Mouse (Mus musculus) effector memory CD4-positive, alpha-beta T cell, adult 7 months (primary cell): Measurements from ENCODE around the gene Prss21. TPM values are rescaled to one million over a fixed set of nuclear protein-coding genes. Genes with fewer than 3 reads are reported as not detected.

Source experiments
- polyA plus RNA-seq: library from polyadenylated mRNA; unstranded; fragments of 100-300 nt; shearing (Covaris generic); gene quantifications from one replicate; pipeline ENCODE4 v1.2.1, GENCODE M21; 2017

The Prss21 gene
- polyA plus RNA-seq, result not detected

GRCm38 (mm10) chr17:23867756-23868155, at the start of gene Prss21:
Gene Prss21, plus strand, starts transcription at chr17:23868056.

GRCm38 (mm10) chr17:23829064-23829619, 38.7 kb upstream of the Prss21 start, which contains the start of gene Elob:
Gene Elob, minus strand, starts transcription at chr17:23829136.

GRCm38 (mm10) chr17:23836006-23836575, 31.8 kb upstream of the Prss21 start, which contains the start of gene Prss33:
Gene Prss33, minus strand, starts transcription at chr17:23836056.

GRCm38 (mm10) chr17:23843812-23844273, 24.0 kb upstream of the Prss21 start, which contains the start of the genes Prss32 and Prss41:
Gene Prss32, plus strand, starts transcription at chr17:23843855.
Gene Prss41, minus strand, starts transcription at chr17:23844172.

GRCm38 (mm10) chr17:23880576-23880975, 12.7 kb downstream of the Prss21 start, which contains the start of the genes Dcpp1 and Dcpp2:
Gene Dcpp1, plus strand, starts transcription at chr17:23880876.
Gene Dcpp2, plus strand, starts transcription at chr17:23880880.

GRCm38 (mm10) chr17:23917158-23917557, 49.3 kb downstream of the Prss21 start, which contains the start of gene Dcpp3:
Gene Dcpp3, plus strand, starts transcription at chr17:23917458.

Other genes with a start within 250 kb of the Prss21 start
- 1.5 TPM for gene Mmp25, start 222.8 kb upstream of the Prss21 start, polyA plus RNA-seq
- not detected for gene Bicdl2, start 207.6 kb upstream of the Prss21 start, polyA plus RNA-seq
- gene Hcfc1r1, start 194.5 kb upstream of the Prss21 start, polyA plus RNA-seq, result 57.1 TPM
- gene Thoc6, start 194.2 kb upstream of the Prss21 start, polyA plus RNA-seq, result 31.2 TPM
- gene Tnfrsf12a, start 190.6 kb upstream of the Prss21 start, polyA plus RNA-seq, result 13.4 TPM
- gene Cldn6, start 188.8 kb upstream of the Prss21 start, polyA plus RNA-seq, result not detected
- gene Cldn9, start 184.0 kb upstream of the Prss21 start, polyA plus RNA-seq, result not detected
- 0.13 TPM for gene 1520401A03Rik, start 145.3 kb upstream of the Prss21 start, polyA plus RNA-seq
- gene Pkmyt1, start 141.7 kb upstream of the Prss21 start, polyA plus RNA-seq, result 57.9 TPM
- gene Paqr4, start 127.2 kb upstream of the Prss21 start, polyA plus RNA-seq, result 3.5 TPM
- gene Kremen2, start 122.2 kb upstream of the Prss21 start, polyA plus RNA-seq, result 2.8 TPM
- gene Flywch1, start 96.5 kb upstream of the Prss21 start, polyA plus RNA-seq, result 34.0 TPM
- 4.1 TPM for gene Flywch2, start 82.0 kb upstream of the Prss21 start, polyA plus RNA-seq
- 994 TPM for gene Srrm2, start 77.5 kb upstream of the Prss21 start, polyA plus RNA-seq
- gene Elob, start 38.9 kb upstream of the Prss21 start, polyA plus RNA-seq, result 395 TPM
- 0.35 TPM for gene Prss33, start 32.0 kb upstream of the Prss21 start, polyA plus RNA-seq
- not detected for gene Prss32, start 24.2 kb upstream of the Prss21 start, polyA plus RNA-seq
- 4.6 TPM for gene Prss41, start 23.9 kb upstream of the Prss21 start, polyA plus RNA-seq
- not detected for gene Dcpp1, start 12.8 kb downstream of the Prss21 start, polyA plus RNA-seq
- gene Dcpp2, start 12.8 kb downstream of the Prss21 start, polyA plus RNA-seq, result not detected
- not detected for gene Dcpp3, start 49.4 kb downstream of the Prss21 start, polyA plus RNA-seq
- gene Sbp, start 73.6 kb downstream of the Prss21 start, polyA plus RNA-seq, result not detected
- gene Sbpl, start 87.2 kb downstream of the Prss21 start, polyA plus RNA-seq, result not detected
- 5.7 TPM for gene Prss30, start 112.5 kb downstream of the Prss21 start, polyA plus RNA-seq
- not detected for gene Prss22, start 130.0 kb downstream of the Prss21 start, polyA plus RNA-seq
- gene Prss27, start 170.1 kb downstream of the Prss21 start, polyA plus RNA-seq, result 0.30 TPM
- 27.7 TPM for gene Kctd5, start 205.4 kb downstream of the Prss21 start, polyA plus RNA-seq